Mouse (Mus musculus) cerebellum, postnatal 14 days (tissue): ENCODE measurements at regions not wholly inside any gene's neighbourhood (a gene's known extent, or its start where the extent isn't known, plus 50 kb on each side); places are given as distances from the start of the nearest gene placed in this dataset.
A peak's percentile ranks its signal among the peaks of the same experiment; 100 is the strongest.

Experiments
- DNase-seq, 2 experiments: peaks; one replicate each; pipeline ENCODE4 v3.0.0; 2021; ENCODE audit warnings: mixed read lengths in 2 of 2

DNA sequence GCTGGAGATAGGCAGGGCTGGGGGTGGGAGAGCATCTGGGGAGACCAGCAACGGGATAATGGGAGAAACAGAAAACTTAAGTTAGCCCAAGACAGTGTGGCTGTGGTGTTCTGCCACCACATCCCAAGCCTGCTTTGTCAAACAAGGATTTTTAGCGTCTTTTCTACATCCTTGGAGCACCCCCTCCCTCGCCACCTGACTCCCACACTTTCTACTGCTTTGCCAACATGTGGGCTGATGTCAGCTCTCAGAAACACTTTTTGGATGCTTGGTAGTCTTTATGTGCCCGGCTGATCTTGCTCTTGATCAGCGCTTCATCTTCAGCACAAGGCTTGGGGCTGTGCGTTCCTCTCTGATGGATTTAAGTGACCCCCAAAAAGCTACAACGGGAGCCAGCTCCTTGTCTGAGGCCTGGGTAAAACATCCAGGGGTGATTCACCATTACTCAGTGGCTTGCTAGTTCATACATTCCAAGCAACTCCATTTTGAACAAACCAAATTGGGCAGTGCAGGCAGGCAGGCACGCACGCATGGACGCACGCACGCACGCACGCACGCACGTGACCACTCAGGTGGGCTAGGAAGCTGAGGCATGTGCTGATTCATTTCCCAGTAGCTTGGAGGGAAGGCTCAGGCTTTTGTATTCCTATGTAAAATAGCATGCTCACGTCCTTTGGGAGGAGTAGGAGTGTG lies 260.6 kb upstream of the Gm10131 start:
- DNase-seq, result peak in 1 of 2 experiments; percentile 32

DNA sequence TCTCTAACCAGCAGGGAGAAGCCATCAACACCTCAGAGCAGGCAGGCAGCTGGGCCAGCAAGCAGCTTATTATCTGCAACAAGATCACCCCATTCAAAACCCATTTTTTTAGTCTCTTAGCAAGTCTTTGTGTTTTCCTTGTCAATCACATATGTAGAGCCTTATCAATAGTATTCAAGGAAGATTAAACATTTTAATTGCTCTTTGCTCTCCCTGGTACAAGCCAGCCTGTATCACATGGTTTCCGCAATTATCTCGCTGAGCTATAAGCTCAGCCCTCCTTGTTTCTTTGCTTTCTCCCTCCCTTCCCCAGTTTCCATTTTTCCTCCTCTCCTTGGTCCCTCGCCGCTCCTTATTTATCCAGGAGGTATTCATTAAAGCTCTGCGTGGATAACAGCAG lies 259.9 kb upstream of the Gm10131 start:
- no peak for DNase-seq

GRCm38 (mm10) chr8:34368556-34368955 lies 257.0 kb upstream of the Gm10131 start:
- no peak for DNase-seq

DNA sequence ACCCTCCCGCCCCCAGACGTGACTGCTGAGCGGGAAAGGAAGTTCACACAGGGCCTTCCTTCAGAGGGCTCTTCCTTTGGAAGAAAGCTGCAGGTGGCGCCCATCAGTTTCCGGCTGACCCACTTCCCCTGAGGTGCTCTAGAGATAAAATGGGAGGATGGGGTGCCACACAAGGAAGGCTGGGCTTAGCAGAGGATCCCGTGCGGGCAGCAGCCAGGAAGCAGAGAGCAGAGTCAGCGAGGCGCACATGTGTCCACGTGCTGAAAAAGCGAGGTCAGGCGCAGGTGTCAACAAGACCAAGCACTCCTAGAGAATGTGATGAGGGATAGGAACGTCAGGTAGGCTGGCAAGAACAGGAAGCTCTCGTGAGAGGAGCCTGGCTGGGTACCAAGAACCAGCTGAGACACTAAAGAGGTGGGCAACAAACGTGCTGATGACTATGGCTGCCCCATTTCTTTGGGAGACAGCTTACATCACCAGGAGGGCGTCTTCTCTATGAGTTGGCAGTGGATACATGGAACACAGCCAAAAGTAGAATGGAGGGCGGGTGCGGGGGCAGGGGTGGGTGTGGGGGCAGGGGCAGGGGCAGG lies 253.0 kb upstream of the Gm10131 start:
- DNase-seq, result peak; percentile 15 to 50

DNA sequence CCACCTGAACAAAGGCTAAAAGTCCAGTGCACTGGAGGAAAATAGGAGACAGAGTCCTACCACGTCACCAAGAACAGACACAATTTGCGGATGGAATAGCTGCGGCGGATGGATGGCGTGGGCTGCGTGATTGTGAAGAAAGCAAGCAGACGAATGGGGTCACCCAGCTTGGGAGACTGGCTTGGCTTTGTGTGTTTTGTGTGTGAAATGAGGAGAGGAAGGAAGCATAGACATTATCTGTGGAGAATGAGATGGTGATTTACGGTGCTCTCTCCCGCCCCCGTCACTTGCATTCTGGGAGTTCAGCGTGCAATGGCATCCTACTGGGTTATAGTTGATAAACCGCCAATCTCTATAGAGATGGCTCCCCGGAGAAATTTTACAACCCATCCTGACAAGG lies 252.1 kb upstream of the Gm10131 start:
- DNase-seq, result no peak

GRCm38 (mm10) chr8:34363131-34363530 lies 251.6 kb upstream of the Gm10131 start:
- DNase-seq, result no peak

- DNase-seq, result no peak
Measured at GRCm38 (mm10) chr8:34361377-34361776, 249.8 kb upstream of the Gm10131 start.

GRCm38 (mm10) chr8:34359776-34360175 lies 248.2 kb upstream of the Gm10131 start:
- DNase-seq, result no peak

GRCm38 (mm10) chr8:34355059-34355458 lies 243.5 kb upstream of the Gm10131 start:
- no peak for DNase-seq

DNA sequence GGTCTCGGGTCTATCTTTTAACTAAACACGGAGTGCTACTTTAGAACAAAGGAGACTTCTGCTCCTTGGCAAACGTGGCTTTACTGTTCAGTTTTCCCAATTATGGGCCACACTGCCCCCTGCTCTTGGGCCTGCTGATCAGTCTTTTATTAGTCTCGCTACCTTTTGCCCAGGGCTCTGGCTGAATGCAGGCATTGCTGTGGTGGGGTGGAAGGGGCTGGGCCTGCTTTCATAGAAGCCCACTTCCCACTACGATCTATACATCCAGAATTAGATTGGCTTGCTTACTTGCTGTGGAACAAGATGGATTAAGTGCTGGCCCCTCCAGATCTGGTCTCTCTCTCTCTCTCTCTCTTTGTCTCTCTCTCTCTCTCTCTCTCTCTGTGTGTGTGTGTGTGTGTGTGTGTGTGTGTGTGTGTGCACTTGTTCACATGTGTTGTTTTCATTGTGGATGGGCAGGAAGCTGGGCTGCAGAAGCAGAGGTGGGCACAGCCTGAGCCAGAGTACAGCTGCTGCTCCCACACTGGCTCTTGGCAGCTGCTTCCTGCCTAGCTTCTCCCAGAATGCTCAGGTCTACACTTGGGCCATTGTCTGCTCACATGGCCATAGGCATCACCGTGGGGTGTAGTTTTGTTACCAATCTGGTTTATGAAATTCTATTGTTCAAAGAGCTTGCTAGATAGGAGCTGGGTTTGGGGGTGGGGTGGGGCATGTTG lies 241.8 kb upstream of the Gm10131 start:
- DNase-seq, result no peak

DNA sequence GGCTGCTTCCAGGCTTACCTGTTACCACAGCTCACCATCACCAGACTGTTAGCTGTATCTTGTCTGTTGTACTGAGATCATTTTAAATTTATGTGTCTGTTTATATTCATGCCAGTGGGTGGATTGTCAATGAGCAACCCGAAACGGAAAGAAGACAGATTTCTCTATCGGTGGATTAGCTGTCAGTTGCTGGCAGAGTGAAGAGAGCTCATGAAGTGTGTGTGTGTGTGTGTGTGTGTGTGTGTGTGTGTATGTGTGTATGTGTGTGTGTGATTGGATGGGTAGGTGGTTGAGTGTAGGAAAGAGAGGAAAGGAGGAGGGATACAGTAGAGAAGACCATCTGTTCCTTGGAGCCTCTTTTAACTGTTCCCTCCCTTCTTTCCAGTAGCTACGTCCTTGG lies 223.3 kb upstream of the Gm10131 start:
- DNase-seq, result no peak

DNA sequence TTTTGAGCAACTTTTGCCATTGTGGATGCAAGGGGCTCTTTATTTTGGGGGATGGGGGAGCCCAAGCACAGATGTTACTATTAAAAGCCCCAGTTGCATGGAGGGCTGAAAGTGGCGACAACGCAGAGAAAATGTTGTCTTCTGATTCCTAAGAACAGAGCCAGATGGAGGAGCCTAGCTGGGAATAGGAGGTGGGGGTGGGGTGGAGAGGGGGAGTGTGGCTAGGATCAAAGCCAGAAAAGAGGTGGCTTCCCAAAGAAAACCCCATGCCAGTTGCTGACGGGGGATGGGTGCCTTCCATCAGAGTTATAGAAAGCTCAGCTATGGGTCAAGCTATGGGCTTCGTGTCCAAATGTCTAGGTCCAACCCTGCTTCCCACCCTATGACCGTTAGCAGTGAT lies 220.1 kb upstream of the Gm10131 start:
- DNase-seq, result no peak

DNA sequence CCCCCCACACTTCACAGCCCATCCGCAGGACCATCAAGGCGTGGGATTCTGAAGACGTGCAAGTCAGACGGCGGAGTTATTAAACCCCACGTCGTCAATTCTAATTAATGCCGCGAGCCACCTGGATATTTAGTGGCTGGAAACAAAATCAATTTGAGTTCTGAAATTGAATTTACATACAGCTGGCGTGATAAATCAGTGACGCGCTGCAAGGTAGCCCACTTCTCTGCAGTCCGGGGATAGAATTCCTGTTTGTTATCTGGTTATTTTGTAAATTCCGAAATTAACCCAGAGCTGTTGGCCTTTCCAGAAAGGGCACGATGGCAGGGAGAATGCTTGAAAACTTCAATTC lies 215.1 kb upstream of the Gm10131 start:
- no peak for DNase-seq

- DNase-seq, result peak; percentile 60 to 77
Measured at GRCm38 (mm10) chr8:34325841-34326613, 214.5 kb upstream of the Gm10131 start.

DNA sequence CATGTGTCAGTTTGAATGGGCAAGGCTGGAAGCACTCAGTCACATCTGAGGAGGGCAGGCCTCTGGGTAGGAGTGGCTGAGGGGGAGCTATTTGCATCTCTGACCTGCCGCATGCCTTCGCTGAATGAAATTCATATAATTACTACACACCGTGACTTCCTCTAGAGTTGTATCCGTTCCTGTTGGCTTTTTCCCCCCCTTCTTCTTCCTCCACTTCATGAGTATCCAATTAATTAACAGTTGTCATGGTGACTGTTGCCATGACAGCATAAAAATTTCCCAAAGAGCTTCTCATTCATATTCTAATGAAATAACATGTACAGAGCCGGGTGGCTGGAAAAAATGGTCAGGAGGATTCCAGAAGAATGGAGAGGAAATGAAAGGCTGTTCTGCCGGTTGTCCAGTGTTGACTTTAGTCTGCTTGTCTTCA lies 208.6 kb upstream of the Gm10131 start:
- DNase-seq, result peak; percentile 34 to 45

GRCm38 (mm10) chr8:34319719-34320118 lies 208.2 kb upstream of the Gm10131 start:
- DNase-seq, result no peak

- no peak for DNase-seq
Measured at GRCm38 (mm10) chr8:34315233-34315632, 203.7 kb upstream of the Gm10131 start.

- no peak for DNase-seq
Measured at GRCm38 (mm10) chr8:34305542-34306485, 194.3 kb upstream of the Gm10131 start.

GRCm38 (mm10) chr8:34303815-34304214 lies 192.3 kb upstream of the Gm10131 start:
- no peak for DNase-seq

GRCm38 (mm10) chr8:34300331-34300903 lies 188.9 kb upstream of the Gm10131 start:
- DNase-seq, result peak; percentile 14 to 26

- no peak for DNase-seq
Measured at GRCm38 (mm10) chr8:34294721-34295120, 183.2 kb upstream of the Gm10131 start.

GRCm38 (mm10) chr8:34290670-34291069 lies 179.1 kb upstream of the Gm10131 start:
- DNase-seq, result no peak
